Mouse (Mus musculus): ENCODE measurements around the gene Nanos3.

GRCm38 (mm10) chr8:84126742-84127141 is 58.3 kb downstream of the Nanos3 start:
- TF ChIP-seq CTCF (IDR thresholded peaks at IDR 0.05; ENCODE audit: borderline replicate concordance, extremely low read depth, insufficient read depth, insufficient read length), result no peak
- no peak for TF ChIP-seq POLR2A (IDR thresholded peaks at IDR 0.05; ENCODE audit: borderline replicate concordance, extremely low read depth, insufficient read depth, insufficient read length, poor library complexity, severe bottlenecking)
